Mouse (Mus musculus): Measurements from ENCODE around the gene Ssxb5. TPM values are rescaled to one million over a fixed set of nuclear protein-coding genes. Genes with fewer than 3 reads are reported as not detected.
"Not testable (repeated sequence)": the region's sequence is repeated elsewhere in the genome, so short reads cannot be mapped to it uniquely, and the experiment has no call there.

Ssxb5 gene
- not detected in 2 replicates for polyA plus RNA-seq (2012; ENCODE audit: insufficient read depth, insufficient read length, missing spikeins)

- H3K4me3 ChIP-seq (ENCODE audit: insufficient read depth, low read length); H3K27ac ChIP-seq (ENCODE audit: insufficient read depth, low read depth, low read length); H3K4me1 ChIP-seq (ENCODE audit: control insufficient read depth, insufficient read depth, low read length): not testable (repeated sequence)
Observed at GRCm38 (mm10) chrX:8803391-8803790, at the start of gene Ssxb5. Ssxb5 (plus strand) TSS chrX:8803691.

GRCm38 (mm10) chrX:8832043-8832442 lies 28.6 kb downstream of the Ssxb5 start:
- no peak overlapping the region for H3K27ac ChIP-seq (ENCODE audit: insufficient read depth, low read depth, low read length)
- no peak overlapping the region for H3K4me3 ChIP-seq (ENCODE audit: insufficient read depth, low read length)
- H3K4me1 ChIP-seq (ENCODE audit: control insufficient read depth, insufficient read depth, low read length) = no peaks in the 10 kb centered on the region
- TF ChIP-seq CTCF (IDR thresholded peaks at IDR 0.05; ENCODE audit: low read depth, low read length) = no peak
- TF ChIP-seq POLR2A (IDR thresholded peaks at IDR 0.05; ENCODE audit: borderline replicate concordance, low read depth, low read length) = no peak

GRCm38 (mm10) chrX:8843694-8844093 lies 40.2 kb downstream of the Ssxb5 start, which contains the start of gene Gm6592:
Gm6592 (plus strand) TSS chrX:8843994.
- no peaks in the 10 kb centered on the region for H3K4me1 ChIP-seq (ENCODE audit: control insufficient read depth, insufficient read depth, low read length)
- H3K4me3 ChIP-seq (ENCODE audit: insufficient read depth, low read length) = no peak within 1 kb of the TSS
- TF ChIP-seq POLR2A (IDR thresholded peaks at IDR 0.05; ENCODE audit: borderline replicate concordance, low read depth, low read length) (no peak), CTCF (IDR thresholded peaks at IDR 0.05; ENCODE audit: low read depth, low read length) (no peak)
- H3K27ac ChIP-seq (ENCODE audit: insufficient read depth, low read depth, low read length) = no peak within 1 kb of the TSS

- no peak overlapping the region for H3K4me3 ChIP-seq (ENCODE audit: insufficient read depth, low read length)
- no peaks in the 10 kb centered on the region for H3K4me1 ChIP-seq (ENCODE audit: control insufficient read depth, insufficient read depth, low read length)
- no peak for TF ChIP-seq POLR2A (IDR thresholded peaks at IDR 0.05; ENCODE audit: borderline replicate concordance, low read depth, low read length)
- TF ChIP-seq CTCF (IDR thresholded peaks at IDR 0.05; ENCODE audit: low read depth, low read length) = no peak
- no peak overlapping the region for H3K27ac ChIP-seq (ENCODE audit: insufficient read depth, low read depth, low read length)
Observed at GRCm38 (mm10) chrX:8852486-8852885, 49.0 kb downstream of the Ssxb5 start.

Other genes with a start within 250 kb of the Ssxb5 start
- not detected in 2 replicates for gene Ssxb3, start 211.9 kb upstream of the Ssxb5 start, polyA plus RNA-seq (2012; ENCODE audit: insufficient read depth, insufficient read length, missing spikeins)
- not detected in 2 replicates for gene Ssxb8, start 112.8 kb upstream of the Ssxb5 start, polyA plus RNA-seq (2012; ENCODE audit: insufficient read depth, insufficient read length, missing spikeins)
- gene Ssx9, start 55.3 kb upstream of the Ssxb5 start, polyA plus RNA-seq (2012; ENCODE audit: insufficient read depth, insufficient read length, missing spikeins) = not detected in 2 replicates
- not detected in 2 replicates for gene Gm6592, start 40.3 kb downstream of the Ssxb5 start, polyA plus RNA-seq (2012; ENCODE audit: insufficient read depth, insufficient read length, missing spikeins)
- gene Gm5751, start 70.6 kb downstream of the Ssxb5 start, polyA plus RNA-seq (2012; ENCODE audit: insufficient read depth, insufficient read length, missing spikeins) = not detected in 2 replicates
- 1.3 and 2.7 TPM in 2 replicates for gene B630019K06Rik, start 88.7 kb downstream of the Ssxb5 start, polyA plus RNA-seq (2012; ENCODE audit: insufficient read depth, insufficient read length, missing spikeins)
- gene Fthl17b, start 159.3 kb downstream of the Ssxb5 start, polyA plus RNA-seq (2012; ENCODE audit: insufficient read depth, insufficient read length, missing spikeins) = not detected in 2 replicates
- not detected in 2 replicates for gene Fthl17c, start 172.9 kb downstream of the Ssxb5 start, polyA plus RNA-seq (2012; ENCODE audit: insufficient read depth, insufficient read length, missing spikeins)
- gene Fthl17d, start 183.1 kb downstream of the Ssxb5 start, polyA plus RNA-seq (2012; ENCODE audit: insufficient read depth, insufficient read length, missing spikeins) = not detected in 2 replicates
- not detected in 2 replicates for gene Fthl17e, start 229.8 kb downstream of the Ssxb5 start, polyA plus RNA-seq (2012; ENCODE audit: insufficient read depth, insufficient read length, missing spikeins)

All from bone marrow macrophage, adult 2 months (primary cell).